Mouse (Mus musculus) intestine, embryonic 16.5 days (tissue): ENCODE measurements at regions not wholly inside any gene's neighbourhood (a gene's known extent, or its start where the extent isn't known, plus 50 kb on each side); places are given as distances from the start of the nearest gene placed in this dataset.

Experiments used
- ATAC-seq: fragments of 200-750 bp; cut with Nextera tagmentation; 2 replicates; pipeline ENCODE4 v1.8.0; 2017; ENCODE audit warnings: moderate TSS enrichment, moderate library complexity
- H3K27ac ChIP-seq: fragments of 300-500 bp; sonication (generic); 2 replicates; pipeline ENCODE4 v1.5.1; 2014; ENCODE audit warnings: mild to moderate bottlenecking, low read length
- H3K27me3 ChIP-seq: fragments of 300-500 bp; sonication (generic); replicated peaks from 2 replicates; pipeline ENCODE4 v1.6.1; 2014; ENCODE audit warnings: low read length, control low read depth, mixed read lengths; ENCODE audit not compliant: control insufficient read depth, insufficient read depth
- H3K36me3 ChIP-seq: fragments of 300-500 bp; sonication (generic); 2 replicates; pipeline ENCODE4 v1.6.1; 2014; ENCODE audit warnings: low read length, control low read depth; ENCODE audit not compliant: control insufficient read depth, insufficient read depth
- H3K4me1 ChIP-seq: fragments of 300-500 bp; sonication (generic); 2 replicates; pipeline ENCODE4 v1.6.1; 2014; ENCODE audit warnings: low read length, control low read depth, mixed read lengths; ENCODE audit not compliant: control insufficient read depth, insufficient read depth
- H3K4me2 ChIP-seq: fragments of 300-500 bp; sonication (generic); 2 replicates; pipeline ENCODE4 v1.6.1; 2014; ENCODE audit warnings: low read depth, low read length, control low read depth
- H3K4me3 ChIP-seq: fragments of 300-500 bp; sonication (generic); 2 replicates; pipeline ENCODE4 v1.5.1; 2014; ENCODE audit warnings: mild to moderate bottlenecking, low read length
- H3K9ac ChIP-seq: fragments of 300-500 bp; sonication (generic); 2 replicates; pipeline ENCODE4 v1.6.1; 2014; ENCODE audit warnings: low read depth, low read length
- H3K9me3 ChIP-seq: fragments of 300-500 bp; sonication (generic); 2 replicates; pipeline ENCODE4 v1.6.1; 2016; ENCODE audit warnings: low read length, control low read depth; ENCODE audit not compliant: control insufficient read depth
- WGBS: fragments of 180-500 bp; shearing (Covaris S2); extraction: QIAGEN DNeasy Blood & Tissue Kit; methylation state at CpG from one replicate; pipeline ENCODE4 v1.1.7; 2014; 5-methylcytosine and 5-hydroxymethylcytosine counted together

DNA sequence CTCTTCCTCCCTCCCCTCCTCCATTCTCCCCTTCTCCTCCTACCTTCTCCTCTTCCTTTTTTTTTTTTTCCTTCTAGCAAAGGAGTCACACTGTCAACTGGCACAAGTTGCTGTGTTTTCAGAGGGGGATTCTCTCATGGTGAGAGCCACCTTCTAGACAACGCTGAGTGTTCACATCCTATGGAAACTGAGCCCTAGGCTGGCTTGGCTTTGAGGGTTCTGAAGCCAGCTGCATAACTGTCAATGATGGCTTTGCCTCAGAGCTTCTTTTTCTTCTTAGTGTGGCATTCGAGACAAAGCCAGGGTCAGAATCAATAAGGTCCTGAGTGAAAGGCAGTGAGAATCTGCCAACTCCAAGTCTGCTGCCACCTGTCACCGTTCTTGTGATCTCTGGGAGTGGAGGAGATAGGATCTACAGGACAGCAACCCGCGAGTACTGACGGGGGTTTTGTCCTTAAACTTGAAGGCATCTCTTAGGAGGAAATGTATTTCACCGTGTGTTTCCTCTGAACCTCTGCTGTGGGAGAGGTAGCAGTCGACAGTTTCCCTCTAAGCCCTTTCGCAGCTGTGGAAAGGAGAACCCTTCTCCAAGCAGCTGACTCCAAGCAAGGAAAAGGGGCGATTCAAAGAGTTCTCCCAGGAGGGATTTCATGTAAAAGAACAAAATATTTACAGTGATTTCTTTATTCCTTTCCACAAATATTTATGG is 269.2 kb downstream of the Hivep2 start:
- H3K9ac ChIP-seq = no peak overlapping the region
- no peaks in the 10 kb centered on the region for H3K9me3 ChIP-seq
- no peak overlapping the region for H3K4me2 ChIP-seq
- H3K4me3 ChIP-seq = no peak overlapping the region
- no peaks in the 10 kb centered on the region for H3K27me3 ChIP-seq
- no peak overlapping the region for H3K27ac ChIP-seq
- no peak for ATAC-seq
- WGBS = 64% methylated on average over 10 of the region's 10 CpGs
- H3K36me3 ChIP-seq = no peaks in the 10 kb centered on the region
- no peaks in the 10 kb centered on the region for H3K4me1 ChIP-seq

DNA sequence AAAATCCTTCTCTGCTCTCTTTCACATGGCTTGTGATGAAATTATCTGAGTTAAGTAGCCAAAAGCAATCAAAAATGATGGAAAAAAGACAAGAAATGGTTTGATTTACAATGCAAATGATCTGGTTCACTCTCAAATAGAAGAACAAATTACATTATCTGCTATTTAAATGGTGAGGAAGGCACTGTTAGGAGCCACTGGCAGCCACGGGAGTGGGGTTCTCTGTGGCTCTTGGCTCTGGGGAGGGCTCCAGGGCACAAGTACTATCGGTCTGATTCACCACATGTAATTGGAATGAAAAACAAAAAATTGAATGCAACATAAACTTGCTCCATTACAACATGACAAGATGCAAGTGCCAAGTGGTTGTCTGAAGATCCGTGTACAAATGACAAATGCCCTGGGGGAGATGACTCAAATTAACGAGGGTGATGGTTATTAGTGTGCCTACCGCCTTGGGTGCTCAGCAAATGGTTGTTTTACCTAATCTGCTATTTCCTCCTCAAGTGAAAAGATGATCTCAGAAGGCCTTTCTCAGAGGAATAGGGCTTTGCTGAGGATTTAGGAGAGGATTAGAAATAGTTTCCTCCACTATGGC is 268.2 kb downstream of the Hivep2 start:
- 71% methylated on average over 5 of the region's 5 CpGs for WGBS
- H3K4me3 ChIP-seq = no peak overlapping the region
- H3K9ac ChIP-seq = no peak overlapping the region
- no peak overlapping the region for H3K27ac ChIP-seq
- no peaks in the 10 kb centered on the region for H3K4me1 ChIP-seq
- no peak overlapping the region for H3K4me2 ChIP-seq
- H3K36me3 ChIP-seq = no peaks in the 10 kb centered on the region
- no peak for ATAC-seq
- H3K27me3 ChIP-seq = no peaks in the 10 kb centered on the region
- no peaks in the 10 kb centered on the region for H3K9me3 ChIP-seq

DNA sequence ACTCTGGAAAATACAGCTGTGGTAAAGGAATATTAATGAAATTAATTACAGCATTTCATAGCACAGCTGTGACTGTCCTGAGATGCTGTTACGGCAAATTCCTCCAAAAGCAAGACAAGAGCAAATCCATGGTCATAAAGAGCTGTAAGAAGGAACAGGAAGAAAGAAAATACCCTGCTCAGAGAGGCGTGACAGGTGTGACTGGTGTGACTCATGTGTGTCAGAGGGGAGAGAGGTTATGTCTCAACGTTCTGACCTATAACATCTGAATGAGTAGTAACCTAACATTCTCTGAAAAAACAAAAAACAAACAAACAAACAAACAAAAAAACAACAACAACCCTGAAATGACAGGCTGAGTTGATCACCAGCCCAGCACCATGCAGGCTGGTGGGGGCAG is 267.5 kb downstream of the Hivep2 start:
- no peak overlapping the region for H3K4me3 ChIP-seq
- no peaks in the 10 kb centered on the region for H3K27me3 ChIP-seq
- no peaks in the 10 kb centered on the region for H3K4me1 ChIP-seq
- no peaks in the 10 kb centered on the region for H3K36me3 ChIP-seq
- 56% methylated on average over 3 of the region's 3 CpGs for whole genome bisulfite sequencing
- no peaks in the 10 kb centered on the region for H3K9me3 ChIP-seq
- H3K9ac ChIP-seq = no peak overlapping the region
- no peak overlapping the region for H3K4me2 ChIP-seq
- H3K27ac ChIP-seq = no peak overlapping the region
- ATAC-seq = peak; percentile 73

DNA sequence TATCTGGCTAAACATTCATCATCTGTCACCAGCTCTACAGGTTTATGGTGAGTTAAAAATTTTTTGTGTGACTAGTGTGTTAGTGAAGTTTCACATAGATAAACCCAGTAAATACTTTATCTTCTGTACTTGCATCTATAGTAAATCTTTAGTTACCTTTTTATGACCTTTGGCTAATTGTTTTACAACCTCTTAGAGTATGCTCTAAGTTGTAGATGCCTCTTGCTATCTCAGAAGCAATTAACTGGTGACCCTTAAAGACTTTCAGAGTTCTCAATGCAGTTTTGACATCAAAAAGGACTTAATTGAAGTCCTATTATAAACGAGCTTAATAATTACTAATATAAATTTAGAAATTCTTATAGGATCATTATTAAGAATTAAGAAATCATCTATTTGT is 265.6 kb downstream of the Hivep2 start:
- peak; percentile 80 for ATAC-seq
- WGBS = 32% methylated on average over 1 of the region's 1 CpGs
- no peak overlapping the region for H3K27ac ChIP-seq
- no peaks in the 10 kb centered on the region for H3K9me3 ChIP-seq
- no peaks in the 10 kb centered on the region for H3K36me3 ChIP-seq
- H3K27me3 ChIP-seq = no peaks in the 10 kb centered on the region
- no peak overlapping the region for H3K4me3 ChIP-seq
- H3K4me2 ChIP-seq = no peak overlapping the region
- H3K9ac ChIP-seq = no peak overlapping the region
- no peaks in the 10 kb centered on the region for H3K4me1 ChIP-seq

DNA sequence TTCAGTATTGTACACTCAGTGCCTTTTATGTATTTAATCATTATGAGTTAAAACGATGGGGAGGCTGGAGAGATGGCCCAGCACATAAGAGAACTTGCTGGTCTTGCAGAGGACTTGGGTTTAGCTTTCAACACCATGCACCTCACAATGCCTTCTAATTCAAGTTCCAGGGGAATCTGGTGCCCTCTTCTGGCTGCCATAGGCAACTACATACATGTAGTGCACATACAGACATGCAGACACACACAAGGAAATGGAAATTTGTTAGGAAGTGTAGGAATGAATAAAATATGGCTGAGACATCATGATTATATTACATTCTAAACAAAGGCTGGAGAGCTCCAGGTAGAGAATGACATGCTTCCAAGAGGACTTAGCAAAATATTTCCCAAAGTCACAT is 251.4 kb downstream of the Hivep2 start:
- no peak overlapping the region for H3K4me2 ChIP-seq
- no peaks in the 10 kb centered on the region for H3K36me3 ChIP-seq
- no peak overlapping the region for H3K9ac ChIP-seq
- no peak for ATAC-seq
- H3K9me3 ChIP-seq = peaks cover 3% of the 10 kb centered on the region; the same call in 1 of the 2 replicates
- no peaks in the 10 kb centered on the region for H3K27me3 ChIP-seq
- WGBS = 95% methylated on average over 1 of the region's 1 CpGs
- no peak overlapping the region for H3K27ac ChIP-seq
- H3K4me1 ChIP-seq = no peaks in the 10 kb centered on the region
- no peak overlapping the region for H3K4me3 ChIP-seq

DNA sequence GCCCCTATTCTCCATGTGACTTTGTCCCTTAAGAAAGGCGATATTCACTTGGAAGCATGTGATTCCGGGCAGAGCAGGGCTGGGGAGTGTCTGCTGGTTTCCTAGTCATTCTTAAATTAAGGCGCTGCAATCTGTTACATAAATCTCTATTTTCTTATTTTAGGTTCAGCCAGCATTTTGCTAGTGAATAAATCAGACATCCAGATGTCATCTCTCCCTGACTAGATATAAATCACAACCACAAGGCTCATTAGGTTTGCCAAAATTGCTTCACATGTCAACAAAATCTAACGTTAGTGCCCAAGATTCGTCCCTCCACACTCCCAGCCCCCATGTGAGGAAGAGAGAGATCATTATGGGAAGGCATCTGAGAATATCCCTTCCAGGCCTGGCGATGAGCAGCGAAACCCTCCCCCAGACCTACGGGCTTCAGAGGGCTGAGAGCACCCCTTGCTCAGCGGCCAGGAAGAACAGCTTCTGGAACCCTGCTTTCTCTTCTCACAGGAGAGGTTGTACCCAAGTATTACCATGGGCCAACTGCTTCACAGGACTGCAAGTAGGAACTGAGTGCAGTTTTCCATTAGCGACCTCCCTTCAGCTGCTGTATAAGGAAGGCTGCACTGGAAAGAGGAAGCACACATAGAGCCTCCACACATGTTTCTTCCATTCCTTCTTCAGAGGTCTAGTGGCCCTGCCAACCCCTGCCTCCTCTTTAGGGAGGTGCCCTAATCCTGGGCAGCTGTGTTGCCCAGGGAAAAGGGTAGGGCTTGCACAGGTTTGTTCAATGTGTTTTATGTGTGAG is 250.5 kb downstream of the Hivep2 start:
- Histone ChIP-seq H3K4me3 (no peak overlapping the region), H3K27ac (no peak overlapping the region), H3K4me2 (no peak overlapping the region), H3K36me3 (no peaks in the 10 kb centered on the region), H3K27me3 (no peaks in the 10 kb centered on the region), H3K4me1 (peaks cover 6% of the 10 kb centered on the region; the same call in 1 of the 2 replicates), H3K9me3 (peaks cover 3% of the 10 kb centered on the region; the same call in 1 of the 2 replicates), H3K9ac (no peak overlapping the region)
- ATAC-seq = no peak
- WGBS = 78% methylated on average over 10 of the region's 10 CpGs

DNA sequence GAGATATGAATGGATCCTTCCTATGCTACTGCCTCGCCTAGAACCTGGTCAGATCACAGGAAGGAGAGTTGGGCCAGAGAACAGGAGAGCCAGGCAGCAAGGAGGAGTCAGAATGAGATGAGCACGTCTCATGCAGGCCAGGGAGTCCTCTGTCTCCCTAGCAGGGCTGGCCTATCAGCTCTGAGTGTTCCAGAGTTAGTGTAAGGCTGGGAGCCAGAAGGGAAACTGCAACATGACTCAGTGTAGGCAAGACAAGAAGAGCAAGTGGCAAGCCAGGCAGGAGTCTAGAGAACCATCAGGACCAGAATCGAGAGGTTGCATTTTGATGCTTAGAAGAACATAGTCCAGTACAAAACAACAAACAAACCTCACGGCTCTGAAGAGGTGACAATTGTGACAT is 249.6 kb downstream of the Hivep2 start:
- Histone ChIP-seq H3K9ac (no peak overlapping the region), H3K27me3 (no peaks in the 10 kb centered on the region), H3K4me1 (peaks cover 6% of the 10 kb centered on the region; the same call in 1 of the 2 replicates), H3K4me3 (no peak overlapping the region), H3K27ac (no peak overlapping the region), H3K9me3 (peaks cover 3% of the 10 kb centered on the region; the same call in 1 of the 2 replicates), H3K4me2 (no peak overlapping the region), H3K36me3 (no peaks in the 10 kb centered on the region)
- no peak for ATAC-seq
- 75% methylated on average over 4 of the region's 4 CpGs for WGBS

DNA sequence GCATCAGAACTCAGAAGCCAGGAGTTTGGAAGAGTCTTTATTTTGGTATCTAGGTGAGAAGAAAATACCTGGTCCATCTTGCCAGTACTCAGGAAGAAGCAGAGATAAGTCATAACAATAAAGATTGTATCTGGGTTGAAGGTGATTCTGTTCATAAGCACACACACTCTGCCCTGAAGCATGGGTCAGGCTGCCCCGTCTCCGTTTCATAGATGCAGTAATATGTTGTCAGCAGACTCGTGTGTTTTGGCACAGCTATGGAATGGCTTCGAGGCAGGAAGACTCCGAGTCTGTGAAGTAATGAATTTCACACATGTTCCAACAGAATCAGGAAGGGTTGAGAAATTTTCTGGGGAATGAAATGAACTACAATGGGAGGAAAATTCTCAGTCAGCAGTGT is 247.7 kb downstream of the Hivep2 start:
- WGBS = 81% methylated on average over 5 of the region's 5 CpGs
- Histone ChIP-seq H3K27ac (no peak overlapping the region), H3K9ac (no peak overlapping the region), H3K36me3 (no peaks in the 10 kb centered on the region), H3K4me2 (no peak overlapping the region), H3K9me3 (peaks cover 3% of the 10 kb centered on the region; the same call in 1 of the 2 replicates), H3K27me3 (no peaks in the 10 kb centered on the region), H3K4me1 (peaks cover 6% of the 10 kb centered on the region; the same call in 1 of the 2 replicates), H3K4me3 (no peak overlapping the region)
- no peak for ATAC-seq

DNA sequence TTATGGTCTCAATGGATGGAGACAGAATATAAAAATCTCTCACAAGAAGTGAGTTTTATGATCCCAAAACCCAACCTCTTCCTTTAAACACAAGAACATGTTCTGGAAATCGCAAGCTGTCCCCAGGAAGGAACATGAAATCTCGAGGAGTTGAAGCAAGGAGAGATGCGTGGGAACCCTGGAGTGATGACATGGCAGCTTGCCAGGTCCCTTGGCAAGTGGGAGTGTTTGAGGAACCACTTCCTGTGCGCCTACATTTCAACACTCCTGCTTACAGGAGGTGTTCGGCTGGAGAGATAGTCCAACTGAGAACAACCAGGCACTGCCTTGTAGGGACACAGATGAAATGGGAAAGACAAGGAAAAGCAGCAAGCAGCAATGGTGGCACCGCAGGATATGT is 246.1 kb downstream of the Hivep2 start:
- H3K9ac ChIP-seq = no peak overlapping the region
- H3K36me3 ChIP-seq = no peaks in the 10 kb centered on the region
- ATAC-seq = no peak
- H3K9me3 ChIP-seq = no peaks in the 10 kb centered on the region
- WGBS = 45% methylated on average over 6 of the region's 6 CpGs
- H3K4me1 ChIP-seq = peaks cover 6% of the 10 kb centered on the region; the same call in 1 of the 2 replicates
- no peak overlapping the region for H3K4me3 ChIP-seq
- H3K27me3 ChIP-seq = no peaks in the 10 kb centered on the region
- H3K27ac ChIP-seq = no peak overlapping the region
- no peak overlapping the region for H3K4me2 ChIP-seq
